Mouse (Mus musculus) olfactory bulb, adult 2 months (tissue): Measurements from ENCODE around the gene Cep95.

Source experiments
- CTCF ChIP-seq: fragments of 200-500 bp; IDR thresholded peaks from 2 replicates; pipeline ENCODE4 v1.5.1; 2012; ENCODE audit warnings: low read depth, mild to moderate bottlenecking, low read length, moderate library complexity; ENCODE audit not compliant: insufficient read depth
- POLR2A ChIP-seq: fragments of 200-500 bp; IDR thresholded peaks from 2 replicates; pipeline ENCODE4 v1.6.1; 2012; ENCODE audit warnings: mild to moderate bottlenecking, low read depth, low read length, moderate library complexity; ENCODE audit not compliant: insufficient read depth

DNA sequence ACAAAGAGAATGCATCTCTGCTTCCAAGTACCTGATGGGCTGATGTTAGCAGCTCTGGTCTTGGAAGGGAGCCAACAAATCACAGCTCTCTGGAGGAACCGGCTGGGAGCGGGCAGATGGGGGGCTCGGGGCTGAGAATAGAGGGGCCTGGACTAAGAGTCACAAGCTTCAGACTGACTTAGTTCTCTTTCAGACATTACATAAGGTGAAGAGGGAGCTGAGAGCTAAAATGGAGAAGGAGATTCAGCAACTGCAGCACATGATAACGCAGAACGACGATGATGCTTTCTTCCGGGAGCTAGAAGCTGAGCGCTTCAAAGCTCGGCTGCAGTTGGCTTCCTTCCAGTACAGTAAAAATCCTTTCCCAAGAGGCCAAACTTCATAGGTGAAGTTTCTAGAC, 29.3 kb downstream of the Cep95 start:
- TF ChIP-seq POLR2A (no peak), CTCF (no peak)
